Mouse (Mus musculus) testis, adult 2 months (tissue): ENCODE data around the gene Cnnm1. TPM values are rescaled to one million over a fixed set of nuclear protein-coding genes. Genes with fewer than 3 reads are reported as not detected.

Source experiments
- H3K27ac ChIP-seq: fragments of 200-500 bp; 2 replicates; pipeline ENCODE4 v1.5.1; 2012; ENCODE audit warnings: low read depth, low read length; ENCODE audit not compliant: control insufficient read depth, insufficient read depth
- H3K27me3 ChIP-seq: fragments of 200-500 bp; 2 replicates; pipeline ENCODE4 v1.6.1; 2012; ENCODE audit warnings: mild to moderate bottlenecking, low read length, moderate library complexity; ENCODE audit not compliant: control insufficient read depth, insufficient read depth
- H3K36me3 ChIP-seq: fragments of 200-500 bp; 2 replicates; pipeline ENCODE4 v1.6.1; 2012; ENCODE audit warnings: mild to moderate bottlenecking, low read length; ENCODE audit not compliant: control insufficient read depth, insufficient read depth
- H3K4me1 ChIP-seq: fragments of 200-500 bp; 2 replicates; pipeline ENCODE4 v1.6.1; 2012; ENCODE audit warnings: low read length; ENCODE audit not compliant: control insufficient read depth, insufficient read depth
- H3K4me3 ChIP-seq: fragments of 200-500 bp; 2 replicates; pipeline ENCODE4 v1.5.1; 2012; ENCODE audit warnings: low read depth, mild to moderate bottlenecking, low read length, moderate library complexity, mixed read lengths; ENCODE audit not compliant: control insufficient read depth
- CTCF ChIP-seq: fragments of 200-500 bp; IDR thresholded peaks from 2 replicates; pipeline ENCODE4 v1.5.1; 2012; ENCODE audit warnings: low read depth, mild to moderate bottlenecking, inconsistent platforms, low read length, moderate library complexity; ENCODE audit not compliant: control insufficient read depth, insufficient read depth, insufficient replicate concordance
- POLR2A ChIP-seq: fragments of 200-500 bp; IDR thresholded peaks from 2 replicates; pipeline ENCODE4 v1.6.1; 2012; ENCODE audit warnings: low read depth, mild to moderate bottlenecking, inconsistent platforms, low read length, moderate library complexity; ENCODE audit not compliant: control insufficient read depth
- polyA plus RNA-seq: library from polyadenylated mRNA; depleted of rRNA; stranded (reverse); fragments of >200 nt; gene quantifications from 2 replicates; pipeline ENCODE4 v1.2.3, GENCODE M21; 2012

Cnnm1 gene
- polyA plus RNA-seq, 1 experiment = 3.9 TPM

- no peaks in the 10 kb centered on the region for H3K36me3 ChIP-seq
- TF ChIP-seq CTCF (no peak), POLR2A (no peak)
- no peak overlapping the region for H3K27ac ChIP-seq
- no peak overlapping the region for H3K4me3 ChIP-seq
- no peaks in the 10 kb centered on the region for H3K4me1 ChIP-seq
- H3K27me3 ChIP-seq = no peaks in the 10 kb centered on the region
Measured at GRCm38 (mm10) chr19:43453025-43453424, 12.8 kb downstream of the Cnnm1 start.

GRCm38 (mm10) chr19:43459948-43460347 is 19.7 kb downstream of the Cnnm1 start:
- Histone ChIP-seq H3K4me1 (no peaks in the 10 kb centered on the region), H3K27ac (no peak overlapping the region), H3K27me3 (no peaks in the 10 kb centered on the region), H3K36me3 (no peaks in the 10 kb centered on the region), H3K4me3 (no peak overlapping the region)
- TF ChIP-seq CTCF = no peak
- TF ChIP-seq POLR2A = no peak

GRCm38 (mm10) chr19:43460481-43460880 is 20.2 kb downstream of the Cnnm1 start:
- no peak overlapping the region for H3K4me3 ChIP-seq
- no peaks in the 10 kb centered on the region for H3K4me1 ChIP-seq
- H3K36me3 ChIP-seq = no peaks in the 10 kb centered on the region
- TF ChIP-seq CTCF (no peak), POLR2A (no peak)
- no peaks in the 10 kb centered on the region for H3K27me3 ChIP-seq
- no peak overlapping the region for H3K27ac ChIP-seq

GRCm38 (mm10) chr19:43462141-43462540 is 21.9 kb downstream of the Cnnm1 start:
- Histone ChIP-seq H3K27me3 (no peaks in the 10 kb centered on the region), H3K27ac (no peak overlapping the region), H3K4me1 (no peaks in the 10 kb centered on the region), H3K36me3 (no peaks in the 10 kb centered on the region), H3K4me3 (no peak overlapping the region)
- TF ChIP-seq POLR2A (no peak), CTCF (no peak)

GRCm38 (mm10) chr19:43463546-43464293 is 23.5 kb downstream of the Cnnm1 start:
- Histone ChIP-seq H3K36me3 (no peaks in the 10 kb centered on the region), H3K27ac (no peak overlapping the region), H3K27me3 (no peaks in the 10 kb centered on the region), H3K4me1 (no peaks in the 10 kb centered on the region), H3K4me3 (no peak overlapping the region)
- TF ChIP-seq CTCF (no peak), POLR2A (no peak)

- Histone ChIP-seq H3K4me3 (no peak overlapping the region), H3K27ac (no peak overlapping the region), H3K27me3 (no peaks in the 10 kb centered on the region), H3K4me1 (no peaks in the 10 kb centered on the region), H3K36me3 (no peaks in the 10 kb centered on the region)
- TF ChIP-seq CTCF (no peak), POLR2A (no peak)
Measured at GRCm38 (mm10) chr19:43464294-43464687, 24.1 kb downstream of the Cnnm1 start.

- H3K27ac ChIP-seq = no peak overlapping the region
Measured at GRCm38 (mm10) chr19:43465076-43465475, 24.8 kb downstream of the Cnnm1 start.

More at GRCm38 (mm10) chr19:43465076-43465475, 24.8 kb downstream of the Cnnm1 start:
- no peaks in the 10 kb centered on the region for H3K27me3 ChIP-seq
- TF ChIP-seq CTCF (no peak), POLR2A (no peak)
- no peaks in the 10 kb centered on the region for H3K4me1 ChIP-seq
- H3K36me3 ChIP-seq = no peaks in the 10 kb centered on the region
- no peak overlapping the region for H3K4me3 ChIP-seq
